Mouse (Mus musculus) embryo, embryonic 11.5 days (tissue): Measurements from ENCODE around the gene AC140267.1.

Experiments
- DNase-seq: peaks from one replicate; pipeline ENCODE4 v3.0.0-alpha.2; 2012; ENCODE audit warnings: low read depth, low spot score

The AC140267.1 gene

GRCm38 (mm10) chr15:80261100-80261499 lies 25.5 kb downstream of the AC140267.1 start:
- no peak for DNase-seq

DNA sequence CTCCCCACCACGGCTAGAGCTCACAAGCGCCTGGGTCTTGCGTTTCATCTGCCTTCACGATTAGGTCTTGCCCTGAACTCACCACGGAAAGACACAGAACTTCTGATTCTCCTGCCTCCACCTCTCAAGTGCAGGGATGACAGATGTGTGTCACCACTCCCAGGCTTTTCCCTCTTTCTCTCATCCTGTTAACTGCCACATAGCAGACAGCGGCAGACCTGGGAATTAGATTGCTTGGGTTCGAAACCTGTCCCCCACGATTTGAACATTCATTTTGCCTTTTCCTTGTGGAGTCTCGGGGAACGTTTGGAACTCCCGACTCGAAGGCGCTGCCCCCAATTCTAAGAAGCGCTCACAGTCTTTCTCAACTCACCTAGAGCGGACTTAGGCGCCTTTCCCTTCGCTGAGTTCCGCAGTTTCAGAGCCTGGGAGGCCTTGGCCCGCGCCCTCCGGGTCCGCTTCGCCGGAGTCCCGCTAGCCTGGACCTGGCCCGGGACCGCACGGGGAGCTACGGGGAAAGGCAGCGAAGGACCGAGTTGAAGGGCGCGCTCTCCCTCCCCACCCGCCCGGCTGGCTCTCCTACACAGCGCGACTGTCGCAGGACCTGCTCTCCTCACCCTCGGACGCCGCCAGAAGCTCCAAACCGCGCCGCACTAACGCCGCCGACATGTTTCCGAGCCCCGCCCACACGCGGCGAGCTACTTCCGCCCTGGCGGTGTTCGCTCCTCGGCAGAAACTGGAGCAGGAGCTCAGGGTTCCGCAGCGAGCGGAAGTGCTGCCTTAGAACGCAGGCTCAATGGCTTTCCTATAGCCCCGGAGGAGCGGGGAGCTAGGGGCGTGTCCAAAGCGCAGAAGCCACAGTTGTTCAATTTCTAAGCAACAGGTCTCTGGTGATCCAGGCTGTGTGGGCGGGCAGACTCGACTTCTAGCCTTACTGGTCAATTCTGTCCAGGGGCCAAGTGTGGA lies 28.3 kb downstream of the AC140267.1 start, which contains the start of gene Rps19bp1:
Rps19bp1 (minus strand) TSS at position 706 of the 966 bp plus-strand sequence.
- peak; percentile 90 for DNase-seq

GRCm38 (mm10) chr15:80266281-80266680 lies 30.6 kb downstream of the AC140267.1 start:
- DNase-seq = peak; percentile 71

DNA sequence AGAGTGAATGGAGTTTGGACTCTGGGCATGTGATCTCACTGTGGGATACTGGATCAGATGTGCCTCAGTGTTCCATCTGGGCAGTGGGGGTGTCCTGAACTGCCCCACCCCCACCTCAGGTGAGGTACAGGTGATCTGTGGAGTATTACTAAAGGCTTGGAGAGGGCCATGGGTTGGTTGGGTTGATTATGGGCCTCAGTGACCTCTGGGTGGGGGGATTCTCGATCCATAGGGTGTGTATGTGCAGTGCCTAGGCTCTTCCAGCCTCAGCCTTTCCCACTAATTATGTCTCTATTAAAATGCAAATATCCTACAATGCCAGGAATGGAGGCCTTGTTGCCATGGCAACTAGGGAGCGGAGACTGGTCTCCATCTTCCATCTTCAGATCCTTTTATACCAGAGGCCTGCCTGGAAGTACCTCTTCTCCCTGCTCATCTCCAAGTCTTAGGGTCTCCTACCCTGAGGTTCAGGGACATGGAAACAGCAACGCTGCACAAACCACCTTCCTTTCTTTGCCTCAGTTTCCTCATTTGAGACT lies 36.3 kb downstream of the AC140267.1 start:
- DNase-seq = no peak

GRCm38 (mm10) chr15:80277107-80277506 lies 41.5 kb downstream of the AC140267.1 start:
- DNase-seq = no peak

DNA sequence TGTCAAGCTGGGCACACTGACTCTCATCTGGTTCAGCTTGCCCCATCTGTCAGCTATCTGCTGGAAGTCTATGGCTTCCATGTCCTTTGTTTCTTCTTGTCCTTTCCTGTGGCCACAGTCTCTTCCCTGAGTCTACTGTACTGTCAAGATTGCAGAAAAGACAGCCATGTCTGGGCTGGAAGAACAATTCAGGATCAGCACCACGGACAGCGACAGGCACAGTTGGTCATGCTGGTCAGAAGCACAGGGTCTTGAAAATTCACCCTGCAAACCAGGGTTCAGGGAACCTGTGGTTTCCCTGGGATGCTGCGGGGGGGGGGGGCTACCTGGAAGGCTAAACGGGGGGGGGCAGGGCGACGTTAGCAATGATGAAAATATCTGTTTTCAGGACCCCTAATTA lies 42.0 kb downstream of the AC140267.1 start:
- DNase-seq = peak; percentile 66

- DNase-seq = no peak
Measured at GRCm38 (mm10) chr15:80278121-80278759, 42.6 kb downstream of the AC140267.1 start.

- no peak for DNase-seq
Measured at GRCm38 (mm10) chr15:80279053-80279452, 43.4 kb downstream of the AC140267.1 start.

- no peak for DNase-seq
Measured at GRCm38 (mm10) chr15:80280646-80281045, 45.0 kb downstream of the AC140267.1 start.
